11 mouse cellular contexts compared by ENCODE assay signal in genomic region chr17:5850031-5850430, GRCm38 (mm10). TPM values are rescaled to one million over a fixed set of nuclear protein-coding genes. Genes with fewer than 3 reads are reported as not detected.
DNase-seq lines count a peak whose midpoint lies in the region; ATAC-seq and TF ChIP-seq lines count a peak whose summit lies in the region.
"Had no signal": no experiment of that assay in that cellular context is flagged by ENCODE, and none has a peak within 500 bp of the region (broad histone marks: within the 10 kb centered on the region; RNA-seq: fewer than 3 reads in every experiment).

No protein-coding gene starts in this region.

- H3K27me3 ChIP-seq in heart, embryonic 11.5 days (ENCODE audit: control insufficient read depth, insufficient read depth, low read length) = no peaks in the 10 kb centered on the region
- no peaks in the 10 kb centered on the region for H3K27me3 ChIP-seq in heart, adult 2 months (ENCODE audit: control insufficient read depth, insufficient read depth, low read length)
- no peaks in the 10 kb centered on the region for H3K27me3 ChIP-seq in kidney, embryonic 16.5 days (ENCODE audit: insufficient read depth, low read length)
- H3K27me3 ChIP-seq in E14TG2a.4 (ENCODE audit: insufficient read depth, low read length) = peaks cover 4% of the 10 kb centered on the region; the same call in 1 of the 2 replicates
- no peaks in the 10 kb centered on the region for H3K27me3 ChIP-seq in hindbrain, embryonic 14.5 days (ENCODE audit: control insufficient read depth, insufficient read depth, low read length)
- no peaks in the 10 kb centered on the region for H3K27me3 ChIP-seq in forebrain, embryonic 12.5 days
- H3K27me3 ChIP-seq: Patski had no signal

- peaks cover 18% of the 10 kb centered on the region for H3K4me1 ChIP-seq in heart, embryonic 11.5 days (ENCODE audit: control insufficient read depth, insufficient read depth, low read length)
- peaks cover 10% of the 10 kb centered on the region for H3K4me1 ChIP-seq in heart, adult 2 months (ENCODE audit: control insufficient read depth, insufficient read depth, low read length)
- peaks cover 24% of the 10 kb centered on the region for H3K4me1 ChIP-seq in kidney, embryonic 16.5 days (ENCODE audit: insufficient read depth, low read length)
- peaks cover 58% of the 10 kb centered on the region for H3K4me1 ChIP-seq in E14TG2a.4 (replicated peaks; ENCODE audit: low read depth, low read length)
- H3K4me1 ChIP-seq in hindbrain, embryonic 14.5 days (replicated peaks; ENCODE audit: control insufficient read depth, insufficient read depth, low read length) = no peaks in the 10 kb centered on the region
- H3K4me1 ChIP-seq in forebrain, embryonic 12.5 days = peaks cover 21% of the 10 kb centered on the region

- no peak for TF ChIP-seq CTCF in heart, adult 2 months (IDR thresholded peaks at IDR 0.05)
- no peak for TF ChIP-seq CTCF in E14TG2a.4 (conservative IDR thresholded peaks at IDR 0.05; ENCODE audit: low read length)

- TF ChIP-seq POLR2A in heart, adult 2 months (IDR thresholded peaks at IDR 0.05; ENCODE audit: insufficient read depth, low read depth, low read length) = no peak

- H3K4me3 ChIP-seq in heart, embryonic 11.5 days (ENCODE audit: low read depth, low read length) = no peak overlapping the region
- no peak overlapping the region for H3K4me3 ChIP-seq in heart, adult 2 months
- peak overlapping the region; percentile 45; the same call in 1 of the 2 replicates for H3K4me3 ChIP-seq in kidney, embryonic 16.5 days (ENCODE audit: low read length)
- peak overlapping the region; percentile 73 for H3K4me3 ChIP-seq in E14TG2a.4 (replicated peaks; ENCODE audit: low read length)
- no peak overlapping the region for H3K4me3 ChIP-seq in hindbrain, embryonic 14.5 days (replicated peaks; ENCODE audit: low read length)
- no peak overlapping the region for H3K4me3 ChIP-seq in forebrain, embryonic 12.5 days (replicated peaks)

- H3K9ac ChIP-seq in heart, embryonic 11.5 days (ENCODE audit: low read depth, low read length) = peak overlapping the region; percentile 8; the same call in 1 of the 2 replicates
- H3K9ac ChIP-seq in heart, adult 2 months (ENCODE audit: low read depth, low read length) = no peak overlapping the region
- no peak overlapping the region for H3K9ac ChIP-seq in kidney, embryonic 16.5 days (replicated peaks; ENCODE audit: low read length)
- no peak overlapping the region for H3K9ac ChIP-seq in hindbrain, embryonic 14.5 days
- H3K9ac ChIP-seq in forebrain, embryonic 12.5 days = no peak overlapping the region

- H3K27ac ChIP-seq in heart, embryonic 11.5 days (ENCODE audit: low read depth, low read length) = no peak overlapping the region
- H3K27ac ChIP-seq in heart, adult 2 months = no peak overlapping the region
- peak overlapping the region; percentile 92 for H3K27ac ChIP-seq in kidney, embryonic 16.5 days (ENCODE audit: low read length)
- H3K27ac ChIP-seq in hindbrain, embryonic 14.5 days = no peak overlapping the region
- no peak overlapping the region for H3K27ac ChIP-seq in forebrain, embryonic 12.5 days

- no peak for TF ChIP-seq EP300 in heart, adult 2 months (IDR thresholded peaks at IDR 0.05; ENCODE audit: insufficient read depth, low read depth, low read length)

- no peaks in the 10 kb centered on the region for H3K36me3 ChIP-seq in heart, embryonic 11.5 days (ENCODE audit: control insufficient read depth, insufficient read depth, low read length)
- no peaks in the 10 kb centered on the region for H3K36me3 ChIP-seq in heart, adult 2 months (ENCODE audit: control insufficient read depth, insufficient read depth, low read length)
- H3K36me3 ChIP-seq in kidney, embryonic 16.5 days (ENCODE audit: insufficient read depth, low read length) = peaks cover 3% of the 10 kb centered on the region; the same call in 1 of the 2 replicates
- H3K36me3 ChIP-seq in E14TG2a.4 (ENCODE audit: insufficient read depth, low read length) = peaks cover 17% of the 10 kb centered on the region
- H3K36me3 ChIP-seq in hindbrain, embryonic 14.5 days (replicated peaks; ENCODE audit: control insufficient read depth, insufficient read depth) = no peaks in the 10 kb centered on the region
- H3K36me3 ChIP-seq in forebrain, embryonic 12.5 days (replicated peaks) = no peaks in the 10 kb centered on the region

- WGBS in heart, embryonic 11.5 days (ENCODE audit: insufficient replicate concordance) = 92% methylated on average over 3 of the region's 3 CpGs
- WGBS in heart, adult 2 months = over 99% methylated on average over 3 of the region's 3 CpGs
- 92% methylated on average over 3 of the region's 3 CpGs for WGBS in kidney, embryonic 16.5 days
- whole genome bisulfite sequencing in hindbrain, embryonic 14.5 days = 94% methylated on average over 3 of the region's 3 CpGs
- 97% methylated on average over 3 of the region's 3 CpGs for WGBS in forebrain, embryonic 12.5 days

- H3K79me2 ChIP-seq in heart, adult 2 months (replicated peaks; ENCODE audit: control insufficient read depth, insufficient read depth, low read length) = peaks cover 19% of the 10 kb centered on the region

- peak overlapping the region; percentile 71 for H3K4me2 ChIP-seq in heart, embryonic 11.5 days
- H3K4me2 ChIP-seq in kidney, embryonic 16.5 days (replicated peaks; ENCODE audit: low read depth, low read length) = peak overlapping the region; percentile 61; the same call in 1 of the 2 replicates
- peak overlapping the region; percentile 48; the same call in 1 of the 2 replicates for H3K4me2 ChIP-seq in hindbrain, embryonic 14.5 days (replicated peaks)
- no peak overlapping the region for H3K4me2 ChIP-seq in forebrain, embryonic 12.5 days

- ATAC-seq in heart, embryonic 11.5 days (replicated peaks; ENCODE audit: insufficient number of reproducible peaks, low FRiP score, low TSS enrichment) = no peak
- ATAC-seq in kidney, embryonic 16.5 days (ENCODE audit: low FRiP score, low TSS enrichment) = no peak
- ATAC-seq in hindbrain, embryonic 14.5 days (ENCODE audit: low FRiP score) = no peak
- no peak for ATAC-seq in forebrain, embryonic 12.5 days (ENCODE audit: low FRiP score)

- no peak for DNase-seq in heart, adult 2 months
- DNase-seq in kidney, postnatal 4 days = no peak
- no peak for DNase-seq in hindbrain, embryonic 14.5 days (ENCODE audit: low spot score)
- DNase-seq in thymus, postnatal 10 days (ENCODE audit: low spot score in 2 of 2) = no peak
- DNase-seq: B cell, adult 2 months; thymus, postnatal 25 days had no signal

- intact Hi-C loops in heart, adult 2 months (cut with DNase I) = no loop called here

- no peaks in the 10 kb centered on the region for H3K9me3 ChIP-seq in heart, embryonic 11.5 days (replicated peaks; ENCODE audit: control insufficient read depth, low read length)
- no peaks in the 10 kb centered on the region for H3K9me3 ChIP-seq in kidney, embryonic 16.5 days (ENCODE audit: low read length)
- H3K9me3 ChIP-seq in E14TG2a.4 (ENCODE audit: low read length) = no peaks in the 10 kb centered on the region
- H3K9me3 ChIP-seq in hindbrain, embryonic 14.5 days (ENCODE audit: control insufficient read depth, low read length) = no peaks in the 10 kb centered on the region
- H3K9me3 ChIP-seq in forebrain, embryonic 12.5 days = no peaks in the 10 kb centered on the region

RNA-seq across cellular contexts. Expression of gene Snx9, which starts 8.9 kb away (rescaled TPM):
- polyA plus RNA-seq in heart, embryonic 11.5 days (2014; fragmentation: Nextera tagmentation; extraction: Ambion mirVana) = 26.5 and 26.9 TPM in 2 replicates
- total RNA-seq in heart, adult 2 months (2021) = 10 to 100 TPM; 30.2 to 31.9 TPM
- polyA plus RNA-seq in heart, adult 2 months (2012; rRNA removed) = 16.7 and 27.0 TPM in 2 replicates
- polyA plus RNA-seq in kidney, embryonic 16.5 days (2015; fragmentation: Nextera tagmentation; extraction: Ambion mirVana) = 31.9 and 34.0 TPM in 2 replicates
- 9.4 and 10.8 TPM in 2 replicates for polyA plus RNA-seq in hindbrain, embryonic 14.5 days (2014; fragmentation: Nextera tagmentation; extraction: Ambion mirVana)
- 12.1 and 15.1 TPM in 2 replicates for polyA plus RNA-seq in forebrain, embryonic 12.5 days (2016; fragmentation: Nextera tagmentation; extraction: Ambion mirVana)

Comparison
In these comparisons a context has a peak if more than half of its experiments do, and no peak if none do; other contexts are left out.
1. H3K4me3 ChIP-seq: peak in kidney, embryonic 16.5 days (single experiment) and E14TG2a.4 (single experiment); none in heart, embryonic 11.5 days (single experiment), heart, adult 2 months (single experiment), hindbrain, embryonic 14.5 days (single experiment) and forebrain, embryonic 12.5 days (single experiment).